Mouse (Mus musculus) erythroblast, embryonic 14.5 days (primary cell): ENCODE measurements around the gene Tcp10c.
"Not testable (repeated sequence)": the region's sequence is repeated elsewhere in the genome, so short reads cannot be mapped to it uniquely, and the experiment has no call there.

ENCODE experiments used
- GATA1 ChIP-seq: IDR thresholded peaks from 2 replicates; pipeline ENCODE4 v1.6.1; 2012; ENCODE audit warnings: low read length, inconsistent platforms, mixed read lengths
- TAL1 ChIP-seq: IDR thresholded peaks from 3 replicates; pipeline ENCODE4 v1.6.1; 2012; ENCODE audit warnings: low read length, inconsistent platforms, mixed read lengths

DNA sequence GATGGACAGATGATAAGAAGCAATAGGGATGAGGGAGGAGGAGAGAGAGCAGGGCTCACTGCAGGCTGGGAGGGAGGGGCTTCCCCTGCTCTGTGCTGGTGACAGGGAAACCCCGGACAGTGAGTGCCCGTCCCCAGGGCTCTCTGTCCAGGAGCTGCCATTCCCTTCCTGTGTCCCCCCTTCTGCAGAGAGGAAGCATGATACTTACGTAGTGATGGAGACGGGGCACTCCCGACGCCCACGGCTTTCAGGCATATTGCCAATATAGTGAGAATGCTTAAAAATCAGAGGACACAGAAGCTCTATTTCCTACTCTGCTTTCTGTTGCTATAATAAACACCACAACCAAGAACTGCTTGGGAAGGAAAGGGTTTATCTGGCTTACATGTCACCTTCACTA lies 14.3 kb downstream of the Tcp10c start:
- TF ChIP-seq GATA1, TAL1: not testable (repeated sequence)
